In the genomic region with DNA sequence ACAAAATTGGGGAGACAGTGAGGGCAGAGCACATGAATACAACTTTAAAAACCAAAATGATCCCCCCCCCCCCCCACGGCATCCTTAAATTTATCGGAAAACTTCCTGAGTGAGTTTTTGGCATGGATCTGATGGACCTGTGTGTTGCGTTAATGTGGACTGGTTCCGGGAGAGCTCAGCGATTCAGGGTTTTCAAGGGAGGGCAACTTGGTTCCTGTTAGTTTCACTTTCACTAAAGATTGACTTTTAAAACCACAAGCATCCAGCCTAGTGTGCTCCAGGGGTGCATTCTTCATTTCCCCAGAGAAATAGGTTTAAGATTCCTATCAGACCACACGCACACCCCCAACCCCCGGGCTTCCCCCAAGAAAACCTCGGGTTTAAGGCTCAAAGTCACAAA, we compare ENCODE assay signal across 8 mouse cellular contexts. TPM values are rescaled to one million over a fixed set of nuclear protein-coding genes. Genes with fewer than 3 reads are reported as not detected.
DNase-seq lines count a peak whose midpoint lies in the region; ATAC-seq and TF ChIP-seq lines count a peak whose summit lies in the region.

No protein-coding gene starts in this region.

- no peak for TF ChIP-seq CTCF in bone marrow macrophage, adult 2 months (IDR thresholded peaks at IDR 0.05; ENCODE audit: low read depth, low read length)
- TF ChIP-seq CTCF in heart, postnatal 0 days (IDR thresholded peaks at IDR 0.05; ENCODE audit: low read depth): no peak

- peak overlapping the region; percentile 45 for H3K4me3 ChIP-seq in bone marrow macrophage, adult 2 months (ENCODE audit: insufficient read depth, low read length)
- peak overlapping the region; percentile 84 for H3K4me3 ChIP-seq in heart, postnatal 0 days (ENCODE audit: low read depth, low read length)
- H3K4me3 ChIP-seq in limb, embryonic 13.5 days: peak overlapping the region; percentile 80
- peak overlapping the region; percentile 63 for H3K4me3 ChIP-seq in midbrain, embryonic 16.5 days (ENCODE audit: low read depth, low read length)

- H3K36me3 ChIP-seq in heart, postnatal 0 days (replicated peaks; ENCODE audit: control insufficient read depth, insufficient read depth, low read length): no peaks in the 10 kb centered on the region
- no peaks in the 10 kb centered on the region for H3K36me3 ChIP-seq in limb, embryonic 13.5 days
- no peaks in the 10 kb centered on the region for H3K36me3 ChIP-seq in midbrain, embryonic 16.5 days (ENCODE audit: control insufficient read depth, insufficient read depth, low read length)

- peaks cover 27% of the 10 kb centered on the region for H3K27me3 ChIP-seq in heart, postnatal 0 days (ENCODE audit: control insufficient read depth, insufficient read depth, low read length)
- H3K27me3 ChIP-seq in limb, embryonic 13.5 days: peaks cover 22% of the 10 kb centered on the region
- 0 out of 2 replicates have a peak, but pooled peaks cover 2% of the 10 kb centered on the region for H3K27me3 ChIP-seq in midbrain, embryonic 16.5 days (ENCODE audit: control insufficient read depth, insufficient read depth, low read depth, low read length)

- no peak for ATAC-seq in heart, postnatal 0 days (ENCODE audit: insufficient read depth, low read depth)
- no peak for ATAC-seq in limb, embryonic 13.5 days (ENCODE audit: low FRiP score, low read depth)
- no peak for ATAC-seq in midbrain, embryonic 16.5 days

- TF ChIP-seq POLR2A in bone marrow macrophage, adult 2 months (IDR thresholded peaks at IDR 0.05; ENCODE audit: borderline replicate concordance, low read depth, low read length): no peak

- WGBS in heart, postnatal 0 days: 25% methylated on average over 8 of the region's 8 CpGs
- 34% methylated on average over 8 of the region's 8 CpGs for WGBS in limb, embryonic 13.5 days
- WGBS in midbrain, embryonic 16.5 days: 44% methylated on average over 8 of the region's 8 CpGs

- H3K4me1 ChIP-seq in bone marrow macrophage, adult 2 months (ENCODE audit: control insufficient read depth, insufficient read depth, low read length): no peaks in the 10 kb centered on the region
- no peaks in the 10 kb centered on the region for H3K4me1 ChIP-seq in heart, postnatal 0 days (ENCODE audit: control insufficient read depth, insufficient read depth)
- peaks cover 25% of the 10 kb centered on the region for H3K4me1 ChIP-seq in limb, embryonic 13.5 days
- peaks cover 12% of the 10 kb centered on the region for H3K4me1 ChIP-seq in midbrain, embryonic 16.5 days (ENCODE audit: control insufficient read depth, insufficient read depth, low read length)

- no peak for TF ChIP-seq EP300 in heart, postnatal 0 days (IDR thresholded peaks at IDR 0.05; ENCODE audit: low read depth)

- peak overlapping the region; percentile 95 for H3K4me2 ChIP-seq in heart, postnatal 0 days (ENCODE audit: low read depth, low read length)
- peak overlapping the region; percentile 82 for H3K4me2 ChIP-seq in limb, embryonic 13.5 days (replicated peaks)
- H3K4me2 ChIP-seq in midbrain, embryonic 16.5 days (ENCODE audit: low read length): peak overlapping the region; percentile 79

- peak overlapping the region; percentile 79 for H3K9ac ChIP-seq in heart, postnatal 0 days (replicated peaks; ENCODE audit: low read depth, low read length)
- peak overlapping the region; percentile 90; the same call in 1 of the 2 replicates for H3K9ac ChIP-seq in limb, embryonic 13.5 days
- H3K9ac ChIP-seq in midbrain, embryonic 16.5 days (ENCODE audit: low read depth, low read length): peak overlapping the region; percentile 79; the same call in 1 of the 2 replicates

- intact Hi-C loops in left cerebral cortex, postnatal 14 days (cut with DNase I): loop anchor here (10.0 kb wide), 1 partner anchor 337 kb away; no protein-coding TSS in a partner anchor

- H3K27ac ChIP-seq in bone marrow macrophage, adult 2 months (ENCODE audit: insufficient read depth, low read depth, low read length): no peak overlapping the region
- peak overlapping the region; percentile 85 for H3K27ac ChIP-seq in heart, postnatal 0 days (ENCODE audit: low read depth)
- no peak overlapping the region for H3K27ac ChIP-seq in limb, embryonic 13.5 days
- H3K27ac ChIP-seq in midbrain, embryonic 16.5 days (ENCODE audit: low read length): peak overlapping the region; percentile 87; the same call in 1 of the 2 replicates

- H3K9me3 ChIP-seq in heart, postnatal 0 days (replicated peaks; ENCODE audit: control insufficient read depth, low read length): no peaks in the 10 kb centered on the region
- no peaks in the 10 kb centered on the region for H3K9me3 ChIP-seq in limb, embryonic 13.5 days
- no peaks in the 10 kb centered on the region for H3K9me3 ChIP-seq in midbrain, embryonic 16.5 days (replicated peaks; ENCODE audit: control insufficient read depth, low read length, poor library complexity, severe bottlenecking)

- peak; percentile 36 to 78 for DNase-seq in adrenal gland, adult (ENCODE audit: inconsistent age in 2 of 2, low spot score in 1 of 2)
- no peak for DNase-seq in adrenal gland, adult 8-10 months
- DNase-seq in heart, postnatal 0 days (ENCODE audit: low spot score): peak; percentile 17
- no peak for DNase-seq in left cerebral cortex, postnatal 14 days (ENCODE audit: low spot score in 2 of 2)
- no peak for DNase-seq in urinary bladder, postnatal 4 days (ENCODE audit: low spot score in 2 of 2)

RNA-seq across cellular contexts. Expression of a gene that starts 1.2 kb away (rescaled TPM):
- 1 to 10 TPM; 7.2 to 8.3 (median 7.3) TPM for total RNA-seq in adrenal gland, adult 8-10 months (2022)
- not detected in 2 replicates for polyA plus RNA-seq in bone marrow macrophage, adult 2 months (2012; ENCODE audit: insufficient read depth, insufficient read length, missing spikeins)
- 6.0 and 6.3 TPM in 2 replicates for total RNA-seq in heart, postnatal 0 days (2014; rRNA removed; ENCODE audit: low replicate concordance)
- polyA plus RNA-seq in heart, postnatal 0 days (2015; fragmentation: Nextera tagmentation; extraction: Ambion mirVana): 4.1 and 4.4 TPM in 2 replicates
- polyA plus RNA-seq in limb, embryonic 13.5 days (2015; fragmentation: Nextera tagmentation; extraction: Ambion mirVana): 6.3 and 6.7 TPM in 2 replicates
- polyA plus RNA-seq in midbrain, embryonic 16.5 days (2015; fragmentation: Nextera tagmentation; extraction: Ambion mirVana): 18.0 and 19.7 TPM in 2 replicates
- total RNA-seq in left cerebral cortex, postnatal 14 days (2021): 1 to 10 TPM; 5.9 to 6.8 TPM

RNA-seq across cellular contexts. Expression of a gene that starts 1.4 kb away (rescaled TPM):
- total RNA-seq in adrenal gland, adult 8-10 months (2022): 10 to 100 TPM; 23.1 to 47.0 (median 29.6) TPM
- 3.5 and 4.8 TPM in 2 replicates for polyA plus RNA-seq in bone marrow macrophage, adult 2 months (2012; ENCODE audit: insufficient read depth, insufficient read length, missing spikeins)
- total RNA-seq in heart, postnatal 0 days (2014; rRNA removed; ENCODE audit: low replicate concordance): 1.2 and 2.6 TPM in 2 replicates
- polyA plus RNA-seq in heart, postnatal 0 days (2015; fragmentation: Nextera tagmentation; extraction: Ambion mirVana): 0.89 and 1.7 TPM in 2 replicates
- polyA plus RNA-seq in limb, embryonic 13.5 days (2015; fragmentation: Nextera tagmentation; extraction: Ambion mirVana): 2.9 and 4.0 TPM in 2 replicates
- 5.3 and 7.5 TPM in 2 replicates for polyA plus RNA-seq in midbrain, embryonic 16.5 days (2015; fragmentation: Nextera tagmentation; extraction: Ambion mirVana)
- total RNA-seq in left cerebral cortex, postnatal 14 days (2021): 1 to 10 TPM; 5.9 to 6.1 TPM

Comparison
In these comparisons a context has a peak if more than half of its experiments do, and no peak if none do; other contexts are left out.
1. DNase-seq: peak in adrenal gland, adult (2 of 2) and heart, postnatal 0 days (single experiment); none in adrenal gland, adult 8-10 months (single experiment), left cerebral cortex, postnatal 14 days (0 of 2) and urinary bladder, postnatal 4 days (0 of 2).
2. H3K27ac ChIP-seq: peak in heart, postnatal 0 days (single experiment) and midbrain, embryonic 16.5 days (single experiment); none in bone marrow macrophage, adult 2 months (single experiment) and limb, embryonic 13.5 days (single experiment).
3. Peak in every context shown above with its lines, with median percentiles within 50 percentile points of each other: H3K4me3 ChIP-seq, H3K4me2 ChIP-seq and H3K9ac ChIP-seq.